Mouse (Mus musculus) thymus, postnatal 4 days (tissue): ENCODE data around the gene Eif4g3.

ENCODE experiments used
- DNase-seq: peaks from one replicate; pipeline ENCODE4 v3.0.0; 2021

The Eif4g3 gene

GRCm38 (mm10) chr4:138107441-138108409, 114.9 kb downstream of the Eif4g3 start:
- peak; percentile 35 for DNase-seq

GRCm38 (mm10) chr4:138108541-138108940, 115.7 kb downstream of the Eif4g3 start:
- no peak for DNase-seq

GRCm38 (mm10) chr4:138109332-138109731, 116.5 kb downstream of the Eif4g3 start:
- DNase-seq = no peak

- peak; percentile 25 for DNase-seq
These were observed 119.0 kb downstream of the Eif4g3 start for GRCm38 (mm10) chr4:138111858-138112257.

GRCm38 (mm10) chr4:138119740-138120139, 126.9 kb downstream of the Eif4g3 start:
- no peak for DNase-seq

GRCm38 (mm10) chr4:138124046-138124445, 131.2 kb downstream of the Eif4g3 start:
- no peak for DNase-seq

GRCm38 (mm10) chr4:138127371-138127770, 134.5 kb downstream of the Eif4g3 start:
- DNase-seq = no peak

GRCm38 (mm10) chr4:138127781-138128180, 135.0 kb downstream of the Eif4g3 start:
- DNase-seq = no peak

GRCm38 (mm10) chr4:138130149-138130548, 137.3 kb downstream of the Eif4g3 start:
- peak; percentile 17 for DNase-seq

- DNase-seq = no peak
These were observed 138.4 kb downstream of the Eif4g3 start for GRCm38 (mm10) chr4:138131226-138131625.

- DNase-seq = no peak
These were observed 138.9 kb downstream of the Eif4g3 start for GRCm38 (mm10) chr4:138131716-138132115.

- DNase-seq = no peak
These were observed 140.5 kb downstream of the Eif4g3 start for GRCm38 (mm10) chr4:138133360-138133759.

- DNase-seq = no peak
These were observed 144.5 kb downstream of the Eif4g3 start for GRCm38 (mm10) chr4:138137336-138137735.

- no peak for DNase-seq
These were observed 145.0 kb downstream of the Eif4g3 start for GRCm38 (mm10) chr4:138137804-138138203.

- no peak for DNase-seq
These were observed 145.4 kb downstream of the Eif4g3 start for GRCm38 (mm10) chr4:138138219-138138618.

GRCm38 (mm10) chr4:138141358-138141757, 148.5 kb downstream of the Eif4g3 start:
- DNase-seq = no peak

GRCm38 (mm10) chr4:138147176-138147575, 154.4 kb downstream of the Eif4g3 start:
- DNase-seq = no peak

GRCm38 (mm10) chr4:138149977-138150376, 157.2 kb downstream of the Eif4g3 start:
- no peak for DNase-seq

- no peak for DNase-seq
These were observed 158.4 kb downstream of the Eif4g3 start for GRCm38 (mm10) chr4:138151226-138151625.

GRCm38 (mm10) chr4:138153980-138154379, 161.2 kb downstream of the Eif4g3 start:
- peak; percentile 71 for DNase-seq

- no peak for DNase-seq
These were observed 168.1 kb downstream of the Eif4g3 start for GRCm38 (mm10) chr4:138160918-138161317.

- DNase-seq = no peak
These were observed 168.7 kb downstream of the Eif4g3 start for GRCm38 (mm10) chr4:138161550-138161949.

GRCm38 (mm10) chr4:138163836-138164235, 171.0 kb downstream of the Eif4g3 start:
- no peak for DNase-seq

GRCm38 (mm10) chr4:138164860-138165259, 172.0 kb downstream of the Eif4g3 start:
- no peak for DNase-seq

- no peak for DNase-seq
These were observed 173.7 kb downstream of the Eif4g3 start for GRCm38 (mm10) chr4:138166519-138166918.
